Mouse (Mus musculus): ENCODE data around the gene Olfr878. TPM values are rescaled to one million over a fixed set of nuclear protein-coding genes. Genes with fewer than 3 reads are reported as not detected.
A peak's percentile ranks its signal among the peaks of the same experiment; 100 is the strongest.

Olfr878 gene
- not detected in 2 replicates for polyA plus RNA-seq (2015; fragmentation: Nextera tagmentation; extraction: Ambion mirVana)

DNA sequence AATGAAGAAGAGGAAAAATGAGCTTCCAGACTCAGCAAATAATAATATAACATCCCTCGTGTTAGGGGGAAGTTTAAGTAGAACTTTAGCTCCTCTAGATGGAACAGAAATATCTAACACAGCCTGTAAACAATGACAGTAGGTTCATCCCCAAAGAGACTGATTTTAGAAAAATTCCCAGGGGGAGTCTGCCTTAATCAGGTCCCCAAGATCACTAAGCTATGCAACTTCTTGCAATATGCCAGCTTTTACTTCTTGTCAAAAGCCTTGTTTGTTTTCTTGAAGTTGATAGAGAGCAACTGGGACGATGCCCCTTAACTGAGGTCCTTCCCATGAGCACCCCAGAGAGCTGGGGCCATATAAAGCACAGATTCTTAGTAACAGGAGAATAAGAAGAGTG is at the start of gene Olfr878:
Gene Olfr878 (plus strand): TSS at position 301 of the 400 bp plus-strand sequence.
- Histone ChIP-seq H3K9me3 (no peaks in the 10 kb centered on the region), H3K4me2 (no peak within 1 kb of the TSS), H3K4me3 (no peak within 1 kb of the TSS), H3K27me3 (replicated peaks) (no peaks in the 10 kb centered on the region), H3K36me3 (replicated peaks) (no peaks in the 10 kb centered on the region), H3K27ac (no peak within 1 kb of the TSS), H3K4me1 (no peaks in the 10 kb centered on the region), H3K9ac (no peak within 1 kb of the TSS)
- ATAC-seq (replicated peaks), result no peak
- 78% methylated on average over 2 of the region's 2 CpGs for WGBS

DNA sequence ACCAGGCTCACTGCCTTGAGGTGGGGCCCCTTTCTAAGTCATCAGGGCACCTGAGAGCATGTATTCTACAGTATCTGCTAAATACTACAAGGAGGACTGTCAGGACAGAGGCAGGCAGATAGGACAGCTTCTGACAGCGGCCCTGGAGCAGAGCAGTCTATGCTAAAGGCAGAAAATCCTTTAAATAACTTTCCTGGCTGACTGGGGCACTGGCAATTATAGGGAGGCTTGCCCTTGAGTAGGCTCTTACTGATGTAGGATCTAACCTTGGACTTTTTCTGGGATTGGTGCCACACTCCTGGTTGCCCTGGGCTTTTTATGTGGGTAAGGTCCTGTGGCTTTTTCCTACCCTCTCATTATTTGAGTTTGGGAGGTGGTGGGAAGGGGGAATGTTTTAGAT is 47.4 kb upstream of the Olfr878 start:
- no peaks in the 10 kb centered on the region for H3K36me3 ChIP-seq (replicated peaks)
- H3K27ac ChIP-seq, result no peak overlapping the region
- H3K4me1 ChIP-seq, result no peaks in the 10 kb centered on the region
- no peaks in the 10 kb centered on the region for H3K9me3 ChIP-seq
- 67% methylated on average over 1 of the region's 1 CpGs for WGBS
- no peak for ATAC-seq (replicated peaks)
- H3K9ac ChIP-seq, result no peak overlapping the region
- no peak overlapping the region for H3K4me3 ChIP-seq
- no peak overlapping the region for H3K4me2 ChIP-seq
- no peaks in the 10 kb centered on the region for H3K27me3 ChIP-seq (replicated peaks)

DNA sequence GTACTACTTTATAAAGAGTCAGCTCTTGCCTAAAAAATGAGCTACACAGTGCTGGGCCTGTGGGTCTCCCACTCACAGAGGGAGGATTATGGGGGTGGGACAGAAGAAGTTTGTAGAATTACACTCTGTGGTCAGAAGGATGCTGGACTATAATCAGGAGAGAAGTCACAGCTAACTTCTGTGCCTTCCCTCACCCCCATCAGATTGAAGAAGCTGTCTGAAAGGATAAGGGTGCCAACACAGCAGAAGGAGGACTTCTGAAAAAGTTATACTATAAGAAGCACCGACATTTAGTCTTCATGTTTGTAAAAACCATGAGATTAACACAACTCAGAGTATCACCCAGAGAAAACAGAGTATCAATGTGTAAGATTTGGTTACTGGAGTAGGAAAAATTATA is 46.5 kb upstream of the Olfr878 start:
- H3K9me3 ChIP-seq, result no peaks in the 10 kb centered on the region
- no peaks in the 10 kb centered on the region for H3K4me1 ChIP-seq
- no peak overlapping the region for H3K9ac ChIP-seq
- H3K4me3 ChIP-seq, result no peak overlapping the region
- H3K27ac ChIP-seq, result no peak overlapping the region
- WGBS, result 83% methylated on average over 1 of the region's 1 CpGs
- no peaks in the 10 kb centered on the region for H3K27me3 ChIP-seq (replicated peaks)
- H3K4me2 ChIP-seq, result no peak overlapping the region
- no peaks in the 10 kb centered on the region for H3K36me3 ChIP-seq (replicated peaks)
- no peak for ATAC-seq (replicated peaks)

DNA sequence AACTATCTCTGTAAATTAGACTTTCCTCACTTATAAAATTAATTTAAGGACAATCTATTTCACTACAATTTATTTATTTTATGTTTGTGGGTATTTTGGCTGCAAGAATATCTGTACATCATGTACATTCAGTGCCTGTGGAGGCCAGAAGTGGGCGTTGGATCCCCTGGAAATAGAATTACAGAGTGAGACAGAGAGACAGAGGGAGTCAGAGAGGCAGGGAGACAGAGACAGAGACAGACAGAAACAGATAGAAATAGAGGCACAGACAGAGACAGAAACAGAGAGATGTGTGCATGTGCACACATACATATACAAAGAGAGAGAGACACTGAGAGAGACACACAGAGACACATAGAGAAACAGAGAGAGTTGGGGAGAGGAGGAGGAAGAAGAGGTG is 46.1 kb upstream of the Olfr878 start:
- ATAC-seq (replicated peaks), result no peak
- H3K27me3 ChIP-seq (replicated peaks), result no peaks in the 10 kb centered on the region
- 80% methylated on average over 1 of the region's 1 CpGs for whole genome bisulfite sequencing
- H3K9me3 ChIP-seq, result no peaks in the 10 kb centered on the region
- H3K36me3 ChIP-seq (replicated peaks), result no peaks in the 10 kb centered on the region
- H3K9ac ChIP-seq, result no peak overlapping the region
- no peak overlapping the region for H3K4me3 ChIP-seq
- H3K27ac ChIP-seq, result no peak overlapping the region
- no peak overlapping the region for H3K4me2 ChIP-seq
- H3K4me1 ChIP-seq, result no peaks in the 10 kb centered on the region

DNA sequence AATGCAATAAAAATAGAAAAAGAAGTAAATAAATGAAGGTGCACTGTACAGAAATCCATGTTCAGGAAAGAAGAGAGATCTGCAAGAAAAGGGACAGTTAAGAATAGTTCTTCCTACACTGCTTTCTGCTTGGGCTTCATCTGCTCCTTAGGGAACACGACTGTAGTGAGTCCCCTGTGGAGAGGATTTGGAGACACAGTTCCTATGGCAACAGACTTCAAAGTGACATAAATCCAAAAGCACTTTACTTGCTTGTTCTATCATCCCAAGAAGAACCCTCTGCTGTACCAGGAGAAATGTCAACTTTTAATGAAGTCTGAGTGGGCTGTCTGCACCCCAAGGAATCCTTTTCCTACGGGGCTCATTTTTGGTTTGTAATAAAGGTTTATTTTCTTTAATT is 26.7 kb upstream of the Olfr878 start:
- no peak overlapping the region for H3K4me3 ChIP-seq
- H3K9ac ChIP-seq, result no peak overlapping the region
- H3K4me2 ChIP-seq, result no peak overlapping the region
- ATAC-seq (replicated peaks), result peak; percentile 90
- H3K27ac ChIP-seq, result no peak overlapping the region
- H3K4me1 ChIP-seq, result no peaks in the 10 kb centered on the region
- 12% methylated on average over 2 of the region's 2 CpGs for WGBS
- H3K36me3 ChIP-seq (replicated peaks), result no peaks in the 10 kb centered on the region
- no peaks in the 10 kb centered on the region for H3K9me3 ChIP-seq
- H3K27me3 ChIP-seq (replicated peaks), result no peaks in the 10 kb centered on the region

DNA sequence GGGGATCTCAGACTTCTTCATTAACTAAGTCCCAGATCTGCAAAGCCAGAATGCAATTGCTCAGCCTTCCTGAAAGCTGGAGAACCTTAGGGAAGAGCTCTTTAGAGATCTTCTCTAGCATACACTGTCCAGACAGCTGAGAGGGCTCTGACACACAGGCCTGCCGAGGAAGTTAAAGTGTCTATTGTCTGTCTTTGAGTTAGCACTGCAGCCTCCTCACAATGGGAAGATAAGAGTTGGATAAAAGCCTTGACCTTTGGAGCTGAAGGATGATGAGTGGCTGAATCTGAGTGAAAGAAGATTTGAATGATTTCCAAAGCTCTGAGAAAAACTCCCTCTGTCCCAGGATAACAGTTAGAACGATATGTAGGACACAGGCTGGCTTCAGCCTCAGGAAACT is 21.0 kb upstream of the Olfr878 start, which contains the start of gene Olfr145:
Gene Olfr145 (plus strand): TSS at position 64 of the 400 bp plus-strand sequence.
- H3K36me3 ChIP-seq (replicated peaks), result no peaks in the 10 kb centered on the region
- H3K9me3 ChIP-seq, result no peaks in the 10 kb centered on the region
- no peak within 1 kb of the TSS for H3K4me3 ChIP-seq
- WGBS, result 20% methylated on average over 2 of the region's 2 CpGs
- ATAC-seq (replicated peaks), result no peak
- no peaks in the 10 kb centered on the region for H3K27me3 ChIP-seq (replicated peaks)
- H3K4me2 ChIP-seq, result no peak within 1 kb of the TSS
- H3K9ac ChIP-seq, result no peak within 1 kb of the TSS
- no peaks in the 10 kb centered on the region for H3K4me1 ChIP-seq
- H3K27ac ChIP-seq, result no peak within 1 kb of the TSS

DNA sequence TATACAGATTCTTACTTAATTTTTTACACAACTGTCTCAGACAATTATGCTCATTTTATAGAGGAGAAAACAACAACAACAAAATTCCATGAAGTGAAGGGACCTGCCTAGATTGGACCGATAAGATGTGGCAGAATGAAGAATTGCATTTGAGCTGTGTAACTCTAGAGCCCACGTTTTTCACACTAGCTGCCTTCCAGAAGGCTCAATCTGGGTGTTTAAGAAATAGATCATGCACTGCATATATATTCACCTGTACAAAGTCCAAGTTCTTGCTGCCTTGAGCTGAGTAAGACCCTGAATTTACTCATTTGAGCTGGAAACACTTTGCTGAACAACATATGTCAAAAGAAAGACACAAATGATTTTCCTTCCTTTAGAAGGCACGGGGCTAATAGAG is 12.1 kb upstream of the Olfr878 start:
- Histone ChIP-seq H3K9ac (no peak overlapping the region), H3K9me3 (no peaks in the 10 kb centered on the region), H3K4me1 (no peaks in the 10 kb centered on the region), H3K36me3 (replicated peaks) (no peaks in the 10 kb centered on the region), H3K4me2 (no peak overlapping the region), H3K4me3 (no peak overlapping the region), H3K27ac (no peak overlapping the region), H3K27me3 (replicated peaks) (no peaks in the 10 kb centered on the region)
- ATAC-seq (replicated peaks), result no peak
- 76% methylated on average over 3 of the region's 3 CpGs for WGBS

DNA sequence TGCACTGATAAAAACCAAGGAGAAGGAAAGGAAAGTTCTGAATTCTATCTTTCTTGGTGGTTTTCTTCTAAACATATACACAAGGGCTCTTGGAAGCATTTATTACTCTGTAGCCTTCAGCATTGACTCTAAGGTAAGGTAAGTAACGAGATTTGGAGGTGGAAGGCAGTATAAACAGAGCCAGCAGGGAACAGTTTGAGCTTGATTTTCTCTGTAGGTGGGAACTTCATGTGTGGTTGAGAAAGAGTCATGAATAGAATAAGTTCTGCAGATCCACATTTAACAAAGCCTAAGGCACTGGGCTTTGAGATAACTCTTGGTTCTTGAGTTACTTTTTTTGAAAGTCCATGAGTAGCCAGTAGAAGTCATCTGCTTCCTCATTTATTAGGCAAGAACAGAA is 378 bp downstream of the Olfr878 start:
- H3K9me3 ChIP-seq, result no peaks in the 10 kb centered on the region
- no peak overlapping the region for H3K4me2 ChIP-seq
- no peak for ATAC-seq (replicated peaks)
- H3K27me3 ChIP-seq (replicated peaks), result no peaks in the 10 kb centered on the region
- H3K4me1 ChIP-seq, result no peaks in the 10 kb centered on the region
- H3K9ac ChIP-seq, result no peak overlapping the region
- no peak overlapping the region for H3K27ac ChIP-seq
- H3K36me3 ChIP-seq (replicated peaks), result no peaks in the 10 kb centered on the region
- no peak overlapping the region for H3K4me3 ChIP-seq
- 43% methylated on average over 1 of the region's 1 CpGs for WGBS

DNA sequence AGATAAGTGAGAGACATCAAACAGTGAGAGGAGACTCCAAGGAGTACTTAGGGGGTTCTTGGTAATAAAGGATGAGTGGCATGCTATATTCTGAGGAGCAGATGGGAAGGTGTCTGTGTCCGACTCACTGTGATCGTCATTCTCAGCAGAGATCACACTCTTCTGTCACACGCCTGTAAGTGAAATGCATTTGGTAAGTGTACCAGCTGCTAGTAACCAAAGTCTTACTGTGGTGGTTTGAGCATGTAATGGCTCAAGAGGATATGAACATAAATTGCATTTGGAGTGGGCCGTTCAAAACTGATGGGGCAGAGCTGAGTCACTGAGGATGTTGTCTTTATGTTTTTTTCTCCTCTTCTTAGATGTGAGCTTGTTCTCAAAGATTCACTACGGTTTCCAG is 6.6 kb downstream of the Olfr878 start:
- Histone ChIP-seq H3K27ac (no peak overlapping the region), H3K4me3 (no peak overlapping the region), H3K27me3 (replicated peaks) (no peaks in the 10 kb centered on the region), H3K4me1 (no peaks in the 10 kb centered on the region), H3K36me3 (replicated peaks) (no peaks in the 10 kb centered on the region), H3K9ac (no peak overlapping the region), H3K4me2 (no peak overlapping the region), H3K9me3 (no peaks in the 10 kb centered on the region)
- no peak for ATAC-seq (replicated peaks)
- WGBS, result 89% methylated on average over 5 of the region's 5 CpGs

DNA sequence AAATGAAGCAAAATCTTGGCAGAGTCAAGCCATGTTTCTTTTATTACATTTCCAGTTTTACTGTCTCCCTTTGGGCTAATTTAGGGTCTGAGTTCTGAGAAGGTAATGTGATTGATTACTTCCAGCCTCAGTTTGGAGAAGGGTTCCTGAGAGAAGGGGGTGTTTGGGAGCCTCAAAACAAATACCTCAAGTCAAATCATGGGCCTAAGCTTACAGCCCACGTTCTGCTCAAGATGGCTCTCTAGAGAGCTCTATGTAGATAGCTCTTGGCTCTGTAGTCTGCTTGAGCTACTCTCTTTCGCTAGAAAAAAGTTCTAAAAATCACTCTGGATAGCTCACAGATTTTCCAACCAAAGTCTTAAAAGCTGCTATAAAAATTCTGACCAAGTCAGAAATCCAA is 7.8 kb downstream of the Olfr878 start:
- no peaks in the 10 kb centered on the region for H3K4me1 ChIP-seq
- H3K9me3 ChIP-seq, result no peaks in the 10 kb centered on the region
- no peaks in the 10 kb centered on the region for H3K36me3 ChIP-seq (replicated peaks)
- H3K9ac ChIP-seq, result no peak overlapping the region
- H3K4me3 ChIP-seq, result no peak overlapping the region
- WGBS, result 65% methylated on average over 2 of the region's 2 CpGs
- no peak overlapping the region for H3K27ac ChIP-seq
- H3K27me3 ChIP-seq (replicated peaks), result no peaks in the 10 kb centered on the region
- ATAC-seq (replicated peaks), result no peak
- H3K4me2 ChIP-seq, result no peak overlapping the region

DNA sequence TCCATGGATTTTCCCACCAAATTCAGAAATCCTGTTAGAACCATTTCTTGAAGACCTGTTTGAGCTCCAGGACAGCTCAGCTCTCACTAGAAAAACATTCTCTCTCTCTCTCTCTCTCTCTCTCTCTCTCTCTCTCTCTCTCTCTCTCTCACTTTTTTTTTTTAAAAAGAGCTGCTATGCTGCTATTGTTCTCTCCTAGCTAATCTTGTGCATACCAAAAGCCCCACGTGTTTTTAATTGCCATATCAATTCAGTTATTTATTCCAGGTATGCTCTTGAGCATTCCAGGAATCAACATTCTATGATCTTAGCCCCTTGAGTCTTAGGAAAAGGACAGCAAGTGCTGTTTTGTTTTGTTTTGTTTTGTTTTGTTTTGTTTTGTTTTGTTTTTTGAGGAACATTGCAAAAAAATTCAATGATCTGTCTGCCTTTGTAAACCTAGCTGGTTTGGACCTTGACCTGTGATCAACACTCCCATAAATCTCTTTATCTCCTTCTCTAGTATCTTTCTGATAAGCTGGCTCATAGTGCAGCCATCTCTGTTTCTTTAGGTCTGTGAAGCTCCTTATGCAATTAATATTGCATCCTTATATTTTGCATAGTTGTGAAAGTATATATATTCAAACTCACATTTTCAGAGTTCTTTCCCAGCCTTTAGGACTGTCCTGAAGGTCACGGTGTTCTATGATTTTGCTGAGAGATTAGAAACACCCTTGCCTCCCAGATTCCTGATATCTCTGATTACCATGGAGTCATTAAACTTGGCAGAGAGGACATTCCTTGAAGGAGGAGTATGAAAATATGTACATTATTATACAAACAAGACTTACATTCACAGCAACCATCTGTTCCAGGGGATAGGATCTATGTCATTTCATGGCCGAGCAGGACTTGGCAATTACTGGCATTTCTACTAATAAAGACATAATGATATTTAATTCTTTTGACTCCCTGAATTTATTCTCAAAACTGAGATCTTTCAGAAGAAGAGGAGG is 8.7 kb downstream of the Olfr878 start:
- H3K9ac ChIP-seq, result no peak overlapping the region
- H3K27me3 ChIP-seq (replicated peaks), result no peaks in the 10 kb centered on the region
- H3K4me1 ChIP-seq, result no peaks in the 10 kb centered on the region
- H3K27ac ChIP-seq, result no peak overlapping the region
- 61% methylated on average over 3 of the region's 3 CpGs for WGBS
- no peak overlapping the region for H3K4me3 ChIP-seq
- no peak for ATAC-seq (replicated peaks)
- no peaks in the 10 kb centered on the region for H3K36me3 ChIP-seq (replicated peaks)
- H3K9me3 ChIP-seq, result no peaks in the 10 kb centered on the region
- no peak overlapping the region for H3K4me2 ChIP-seq

DNA sequence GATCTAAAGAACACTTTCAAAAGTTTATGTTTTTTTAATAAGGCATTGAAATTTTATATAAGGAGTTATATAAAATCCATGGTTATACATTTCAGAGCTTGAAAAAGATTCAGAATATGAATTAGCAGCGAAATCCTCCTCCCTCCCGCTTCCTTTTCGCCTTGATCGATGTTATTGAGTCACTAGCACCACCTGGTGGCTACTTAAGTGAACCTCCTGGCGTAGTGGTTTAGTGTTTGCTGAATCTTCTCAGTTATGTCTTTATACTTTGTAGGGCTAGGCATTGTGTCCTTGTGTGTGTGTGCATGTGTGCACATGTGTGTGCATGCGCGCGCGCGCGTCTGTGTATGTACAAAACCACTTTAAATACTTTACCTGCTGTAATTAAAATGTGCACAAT is 14.9 kb downstream of the Olfr878 start:
- H3K27ac ChIP-seq, result no peak overlapping the region
- ATAC-seq (replicated peaks), result peak; percentile 94
- H3K36me3 ChIP-seq (replicated peaks), result no peaks in the 10 kb centered on the region
- no peaks in the 10 kb centered on the region for H3K27me3 ChIP-seq (replicated peaks)
- no peak overlapping the region for H3K4me2 ChIP-seq
- no peak overlapping the region for H3K4me3 ChIP-seq
- 6% methylated on average over 11 of the region's 11 CpGs for WGBS
- no peaks in the 10 kb centered on the region for H3K9me3 ChIP-seq
- H3K9ac ChIP-seq, result no peak overlapping the region
- H3K4me1 ChIP-seq, result no peaks in the 10 kb centered on the region

DNA sequence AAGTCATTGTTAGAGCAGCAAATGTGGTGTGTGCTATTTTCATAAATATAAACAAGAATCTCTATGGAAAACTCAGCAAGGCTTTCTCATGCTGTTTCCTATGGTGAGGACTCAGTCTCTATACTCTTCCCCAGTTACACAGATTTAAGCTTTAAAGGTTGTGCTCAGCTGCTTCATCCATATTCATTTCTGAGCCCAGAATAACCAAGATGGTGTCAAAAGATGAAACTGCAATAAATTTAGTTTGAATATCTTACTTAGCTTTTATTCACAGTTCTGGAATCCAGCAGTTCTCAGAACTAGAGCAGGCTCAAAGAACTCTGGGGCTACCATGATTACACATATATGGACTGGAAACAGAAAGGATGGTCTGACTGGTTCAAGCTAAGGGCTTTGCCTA is 16.5 kb downstream of the Olfr878 start:
- Histone ChIP-seq H3K27ac (no peak overlapping the region), H3K4me2 (no peak overlapping the region), H3K27me3 (replicated peaks) (no peaks in the 10 kb centered on the region), H3K4me1 (no peaks in the 10 kb centered on the region), H3K36me3 (replicated peaks) (no peaks in the 10 kb centered on the region), H3K9me3 (no peaks in the 10 kb centered on the region), H3K9ac (no peak overlapping the region), H3K4me3 (no peak overlapping the region)
- no peak for ATAC-seq (replicated peaks)

Measured in midbrain, embryonic 15.5 days (tissue).